Mouse (Mus musculus) cerebral cortex, adult 2 months (tissue): ENCODE results near the gene Izumo1r.

Experiments
- WGBS: fragments of 180-500 bp; shearing (Covaris S2); methylation state at CpG from one replicate; pipeline ENCODE4 v1.1.7; 2018; 5-methylcytosine and 5-hydroxymethylcytosine counted together

Gene Izumo1r

DNA sequence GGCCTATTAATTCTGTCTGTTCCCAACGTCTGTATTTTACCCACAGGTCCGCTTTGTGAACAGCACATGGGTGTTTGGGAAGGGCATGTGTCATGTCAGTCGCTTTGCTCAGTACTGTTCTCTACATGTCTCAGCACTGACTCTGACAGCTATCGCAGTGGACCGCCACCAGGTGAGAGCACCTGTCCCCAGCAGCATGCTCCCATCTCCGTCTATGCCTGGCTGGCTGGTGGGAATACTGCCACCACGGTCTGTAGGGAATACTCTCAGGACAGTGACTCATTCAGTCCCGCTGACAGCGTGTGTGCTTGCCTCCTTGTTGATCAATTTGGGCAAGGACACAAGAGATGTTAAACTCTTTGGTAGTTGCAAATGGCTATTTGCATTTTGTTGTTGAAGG lies 39.0 kb downstream of the Izumo1r start:
- WGBS = 77% methylated on average over 9 of the region's 9 CpGs

DNA sequence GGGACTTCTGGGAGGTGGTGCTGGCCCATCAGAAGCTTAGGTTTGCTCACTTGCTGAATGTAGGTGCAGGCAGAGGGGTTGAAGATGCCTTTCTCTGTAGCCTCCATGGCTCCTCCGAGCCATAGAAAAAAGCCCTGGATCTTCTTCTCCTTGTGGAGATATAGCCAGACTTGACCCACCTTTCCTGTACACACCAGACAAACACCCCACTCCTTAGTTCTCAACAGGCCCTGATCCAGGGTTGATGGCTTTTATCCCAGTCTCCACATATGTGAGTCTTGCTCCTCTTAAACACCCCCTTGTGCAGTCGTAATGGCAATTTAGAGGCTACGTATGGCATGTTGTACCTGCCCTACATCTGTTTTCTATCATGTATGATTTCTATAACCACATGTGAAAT lies 40.6 kb downstream of the Izumo1r start:
- WGBS = 77% methylated on average over 3 of the region's 3 CpGs

DNA sequence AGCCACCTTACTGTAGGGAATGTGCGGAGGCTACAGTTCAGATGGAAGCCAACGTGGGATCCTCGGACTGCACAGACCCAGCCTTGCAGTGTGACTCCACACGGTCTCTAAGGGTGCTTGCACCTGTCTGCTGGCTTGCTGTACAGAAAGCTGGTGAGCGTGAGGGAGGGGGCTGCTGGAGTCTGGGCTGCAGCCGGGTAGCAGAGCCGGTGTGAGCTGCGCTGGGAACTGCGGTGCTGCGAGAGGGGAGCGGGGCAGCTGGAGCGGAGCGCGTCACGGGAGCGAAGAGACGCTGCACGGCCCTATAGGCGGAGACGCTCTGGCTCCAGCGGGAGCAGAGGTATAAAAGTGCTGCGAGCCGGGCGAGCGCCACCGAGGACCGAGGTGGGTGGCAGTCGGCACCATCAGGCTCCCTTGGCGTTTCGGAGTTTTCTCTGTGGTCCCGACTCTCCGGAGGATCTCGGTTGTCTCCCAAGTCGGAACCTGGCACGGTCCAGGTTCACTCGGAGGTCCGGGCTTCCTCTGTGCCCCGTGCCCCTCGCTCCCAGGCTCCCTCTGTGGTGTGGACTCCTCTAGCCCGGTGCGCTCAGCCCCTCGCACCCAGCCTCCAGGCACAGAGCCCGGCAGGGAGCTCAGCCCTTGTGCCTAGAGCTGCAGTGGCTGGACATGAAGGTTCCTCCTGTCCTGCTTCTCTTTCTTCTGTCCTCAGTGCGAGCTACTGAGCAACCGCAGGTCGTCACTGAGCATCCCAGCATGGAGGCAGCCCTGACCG lies 43.7 kb downstream of the Izumo1r start, which contains the start of gene Gpr83:
Gpr83 (plus strand) TSS at position 343 of the 772 bp plus-strand sequence.
- 1% methylated on average over 47 of the region's 47 CpGs for WGBS

GRCm38 (mm10) chr9:14858782-14859181 lies 45.0 kb downstream of the Izumo1r start:
- 89% methylated on average over 3 of the region's 3 CpGs for WGBS

GRCm38 (mm10) chr9:14858170-14858706 lies 45.5 kb downstream of the Izumo1r start:
- WGBS = 83% methylated on average over 7 of the region's 7 CpGs

DNA sequence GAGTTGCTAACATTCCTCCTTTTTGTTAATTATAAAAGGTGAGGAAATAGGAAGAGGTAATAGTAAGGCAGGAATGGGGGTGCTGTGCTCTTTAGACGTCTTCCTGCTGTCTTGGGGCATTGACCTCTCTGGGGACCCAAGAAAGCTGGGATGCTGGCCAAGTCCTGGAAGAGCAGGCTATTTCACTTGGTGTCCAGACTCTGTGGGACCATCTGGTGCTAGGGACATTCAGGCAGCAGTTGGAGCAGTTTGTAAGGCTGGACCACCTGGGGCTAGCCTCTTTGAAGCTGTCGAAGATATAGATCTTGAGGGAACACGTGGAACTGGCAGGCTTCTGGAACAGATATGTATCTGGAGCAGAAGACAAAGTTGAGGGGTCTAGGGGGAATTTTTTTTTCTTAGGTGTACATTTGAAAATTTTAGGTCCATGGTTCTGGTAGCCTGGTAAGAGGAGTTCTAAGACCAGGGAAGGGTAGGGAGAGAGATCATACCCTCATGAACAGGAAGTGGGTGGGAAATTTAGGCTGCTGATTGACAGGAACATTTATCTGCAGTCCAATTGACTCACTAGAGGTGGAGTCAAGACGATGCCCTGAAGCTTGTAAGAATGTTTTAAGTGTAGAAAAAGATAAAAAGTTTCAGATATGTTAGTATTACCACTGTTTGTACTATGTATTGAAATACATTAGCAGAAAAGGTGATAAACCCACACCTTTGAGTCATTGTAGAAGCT lies 46.7 kb downstream of the Izumo1r start:
- WGBS = 59% methylated on average over 4 of the region's 4 CpGs

DNA sequence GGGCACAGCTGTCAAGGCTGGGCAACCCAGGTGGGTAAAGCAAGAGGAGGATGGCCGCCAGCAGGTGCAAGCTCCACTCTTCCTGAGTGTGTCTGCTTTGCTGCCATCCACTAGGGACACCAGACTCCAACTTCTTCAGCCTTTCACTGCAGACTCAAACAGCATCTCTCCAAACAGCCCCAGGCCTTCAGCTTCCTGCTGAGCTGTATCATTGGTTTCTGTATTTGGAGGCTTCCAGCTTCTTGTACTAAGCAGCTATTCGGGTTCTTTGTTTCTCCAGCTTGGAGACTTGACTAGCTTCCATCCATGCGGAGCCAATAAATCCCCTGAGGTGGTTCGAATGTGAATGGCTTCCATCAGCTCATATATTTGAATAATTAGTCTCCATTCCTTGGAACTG lies 49.2 kb downstream of the Izumo1r start:
- 56% methylated on average over 4 of the region's 4 CpGs for WGBS

- WGBS = 31% methylated on average over 1 of the region's 1 CpGs
Observed at GRCm38 (mm10) chr9:14848267-14848935, 55.3 kb downstream of the Izumo1r start.

DNA sequence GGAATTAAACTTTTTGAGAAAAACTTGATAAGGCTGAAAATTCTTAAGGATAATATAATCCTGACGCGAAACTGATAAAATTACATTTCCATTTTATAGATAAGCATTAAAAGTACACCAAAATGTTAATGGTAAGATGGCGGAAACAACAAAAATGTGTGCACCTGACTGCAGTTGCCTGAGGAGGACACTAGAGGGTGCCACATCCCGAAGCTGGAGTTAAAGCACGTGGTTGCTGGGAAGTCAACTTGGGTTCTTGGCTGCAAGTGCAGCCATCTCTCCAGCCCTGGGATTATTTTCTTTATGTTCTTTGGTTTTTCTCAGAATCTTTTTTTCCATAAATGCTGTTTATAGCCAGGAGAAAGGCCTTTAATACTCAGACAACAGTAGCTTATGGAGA lies 57.3 kb downstream of the Izumo1r start:
- 55% methylated on average over 5 of the region's 5 CpGs for WGBS

- 94% methylated on average over 3 of the region's 3 CpGs for WGBS
Observed at GRCm38 (mm10) chr9:14843901-14844300, 59.8 kb downstream of the Izumo1r start.

DNA sequence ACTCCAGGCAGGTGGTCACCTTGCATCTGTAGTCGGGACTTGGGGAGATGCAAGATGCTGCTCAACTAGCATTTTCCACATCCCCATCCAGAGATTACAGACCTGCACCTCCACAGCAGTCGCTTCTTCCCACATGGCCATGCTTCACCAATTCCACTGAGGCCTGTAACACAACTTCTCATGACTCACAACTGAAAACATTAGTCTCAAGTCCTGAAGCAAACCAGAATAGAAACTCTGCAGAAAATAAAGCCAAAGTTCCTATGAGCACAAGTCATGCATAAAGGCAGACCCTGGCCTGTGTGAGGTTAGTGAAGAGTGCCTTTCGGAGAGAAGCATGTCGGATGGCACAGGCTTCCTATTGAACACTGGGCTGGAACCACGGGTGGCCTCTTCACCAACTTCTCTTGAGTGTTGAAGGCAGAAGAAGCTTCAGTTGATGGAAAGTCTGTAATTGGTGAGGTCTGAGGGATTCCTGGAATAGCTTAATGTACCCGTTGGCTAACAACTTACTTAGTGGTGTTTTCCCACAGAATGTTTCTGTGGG lies 60.4 kb downstream of the Izumo1r start:
- 93% methylated on average over 6 of the region's 6 CpGs for WGBS

- 62% methylated on average over 10 of the region's 10 CpGs for WGBS
Observed at GRCm38 (mm10) chr9:14841878-14842761, 61.6 kb downstream of the Izumo1r start.

DNA sequence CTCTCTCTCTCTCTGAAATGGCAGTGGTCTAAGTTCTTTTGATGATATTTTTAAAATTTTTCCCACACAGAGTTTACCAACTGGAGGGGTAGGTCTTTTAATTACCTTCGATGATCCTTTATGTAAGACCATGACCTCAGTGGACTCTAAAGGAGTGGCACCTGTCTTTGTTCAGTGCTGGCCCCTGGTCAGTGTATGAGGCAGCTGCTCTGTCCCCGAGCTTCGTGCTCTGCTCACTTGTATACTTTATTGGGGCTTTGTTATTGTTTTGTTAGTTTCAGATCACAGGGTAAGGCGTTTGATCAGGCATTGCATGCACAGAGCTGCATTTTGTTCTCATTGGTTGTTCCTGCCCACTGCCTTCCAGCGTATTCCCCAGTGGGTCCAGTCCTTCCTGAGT lies 63.8 kb downstream of the Izumo1r start:
- WGBS = 75% methylated on average over 5 of the region's 5 CpGs

- WGBS = 26% methylated on average over 7 of the region's 7 CpGs
Observed at GRCm38 (mm10) chr9:14839527-14839926, 64.2 kb downstream of the Izumo1r start.
